8 mouse cellular contexts compared by ENCODE assay signal in genomic region chr10:68278632-68279361, GRCm38 (mm10). TPM values are rescaled to one million over a fixed set of nuclear protein-coding genes. Genes with fewer than 3 reads are reported as not detected.
DNase-seq lines count a peak whose midpoint lies in the region; ATAC-seq and TF ChIP-seq lines count a peak whose summit lies in the region.

Gene Arid5b (minus strand): TSS chr10:68278740.

- H3K4me2 ChIP-seq in liver, postnatal 0 days (ENCODE audit: low read depth, low read length) = peak within 1 kb of the TSS; percentile 84
- H3K4me2 ChIP-seq in neural tube, embryonic 14.5 days (ENCODE audit: low read depth, low read length) = peak within 1 kb of the TSS; percentile 91

- peak within 1 kb of the TSS; percentile 66 for H3K9ac ChIP-seq in liver, postnatal 0 days (replicated peaks)
- peak within 1 kb of the TSS; percentile 65 for H3K9ac ChIP-seq in neural tube, embryonic 14.5 days (replicated peaks; ENCODE audit: low read depth, low read length)

- H3K27me3 ChIP-seq in forebrain, embryonic 10.5 days (ENCODE audit: poor library complexity, severe bottlenecking) = peaks cover 20% of the 10 kb centered on the region
- no peaks in the 10 kb centered on the region for H3K27me3 ChIP-seq in liver, postnatal 0 days (ENCODE audit: insufficient read depth, low read length)
- no peaks in the 10 kb centered on the region for H3K27me3 ChIP-seq in neural tube, embryonic 14.5 days (ENCODE audit: control insufficient read depth, insufficient read depth, low read length)

- no peaks in the 10 kb centered on the region for H3K36me3 ChIP-seq in forebrain, embryonic 10.5 days (replicated peaks)
- no peaks in the 10 kb centered on the region for H3K36me3 ChIP-seq in liver, postnatal 0 days (replicated peaks; ENCODE audit: insufficient read depth, low read length)
- H3K36me3 ChIP-seq in neural tube, embryonic 14.5 days (ENCODE audit: control insufficient read depth, insufficient read depth, low read length) = no peaks in the 10 kb centered on the region

- H3K27ac ChIP-seq in forebrain, embryonic 10.5 days = peak within 1 kb of the TSS; percentile 88
- peak within 1 kb of the TSS; percentile 85 for H3K27ac ChIP-seq in liver, postnatal 0 days (ENCODE audit: low read depth)
- peak within 1 kb of the TSS; percentile 85 for H3K27ac ChIP-seq in neural tube, embryonic 14.5 days (ENCODE audit: low read depth, low read length)

- no peaks in the 10 kb centered on the region for H3K9me3 ChIP-seq in forebrain, embryonic 10.5 days
- no peaks in the 10 kb centered on the region for H3K9me3 ChIP-seq in liver, postnatal 0 days (ENCODE audit: low read length)
- no peaks in the 10 kb centered on the region for H3K9me3 ChIP-seq in neural tube, embryonic 14.5 days (ENCODE audit: control insufficient read depth, low read length)

- ATAC-seq in CD4-positive, CD25-positive, alpha-beta regulatory T cell, adult 4 months = no peak
- no peak for ATAC-seq in liver, postnatal 0 days
- ATAC-seq in neural tube, embryonic 14.5 days (ENCODE audit: low read depth) = no peak

- H3K4me3 ChIP-seq in forebrain, embryonic 10.5 days = peak within 1 kb of the TSS; percentile 75
- H3K4me3 ChIP-seq in liver, postnatal 0 days (ENCODE audit: low read depth, low read length) = peak within 1 kb of the TSS; percentile 57
- peak within 1 kb of the TSS; percentile 66 for H3K4me3 ChIP-seq in neural tube, embryonic 14.5 days (ENCODE audit: low read depth, low read length)

- intact Hi-C loops in heart, postnatal 14 days (cut with DNase I) = loop anchor here (5.0 kb wide), 1 partner anchor 186 kb away; no protein-coding TSS in a partner anchor

- WGBS in forebrain, embryonic 10.5 days = under 1% methylated on average over 24 of the region's 24 CpGs
- under 1% methylated on average over 24 of the region's 24 CpGs for WGBS in large intestine, adult 2 months
- under 1% methylated on average over 24 of the region's 24 CpGs for WGBS in liver, postnatal 0 days (ENCODE audit: insufficient replicate concordance)
- under 1% methylated on average over 24 of the region's 24 CpGs for WGBS in neural tube, embryonic 14.5 days

- peak; percentile 75 for DNase-seq in adrenal gland, postnatal 14 days
- peak; percentile 62 for DNase-seq in forebrain, embryonic 10.5 days (ENCODE audit: extremely low spot score, low spot score)
- peak; percentile 43 to 64 for DNase-seq in heart, postnatal 14 days
- peak; percentile 59 for DNase-seq in large intestine, adult 2 months (ENCODE audit: low read depth, low spot score)
- peak; percentile 55 for DNase-seq in liver, postnatal 0 days
- DNase-seq in thymus, postnatal 36 days = peak; percentile 46 to 47

- H3K4me1 ChIP-seq in forebrain, embryonic 10.5 days = peaks cover 62% of the 10 kb centered on the region
- H3K4me1 ChIP-seq in liver, postnatal 0 days (ENCODE audit: insufficient read depth) = peaks cover 11% of the 10 kb centered on the region
- H3K4me1 ChIP-seq in neural tube, embryonic 14.5 days (ENCODE audit: control insufficient read depth, insufficient read depth, low read length) = peaks cover 17% of the 10 kb centered on the region

- TF ChIP-seq CTCF in liver, postnatal 0 days (IDR thresholded peaks at IDR 0.05; ENCODE audit: low read depth) = no peak

- TF ChIP-seq EP300 in liver, postnatal 0 days (IDR thresholded peaks at IDR 0.05; ENCODE audit: low read depth) = peak; percentile 88

RNA-seq across cellular contexts. Expression of gene Arid5b, which starts in this region (rescaled TPM):
- polyA plus RNA-seq in CD4-positive, CD25-positive, alpha-beta regulatory T cell, adult 4 months (2017; shearing (Covaris generic)) = 10 to 100 TPM; 63.9 to 78.6 TPM
- 34.3 and 34.8 TPM in 2 replicates for total RNA-seq in adrenal gland, postnatal 14 days (2021)
- 9.4 and 10.5 TPM in 2 replicates for polyA plus RNA-seq in forebrain, embryonic 10.5 days (2016; fragmentation: Nextera tagmentation; extraction: Ambion mirVana)
- 10 to 100 TPM; 25.6 to 26.0 TPM for total RNA-seq in heart, postnatal 14 days (2021)
- 2.5 and 5.0 TPM in 2 replicates for polyA plus RNA-seq in large intestine, adult 2 months (2012; rRNA removed)
- polyA plus RNA-seq in liver, postnatal 0 days (2015; fragmentation: Nextera tagmentation; extraction: Ambion mirVana) = 8.1 and 12.2 TPM in 2 replicates
- 24.9 and 26.2 TPM in 2 replicates for polyA plus RNA-seq in neural tube, embryonic 14.5 days (2014; fragmentation: Nextera tagmentation; extraction: Ambion mirVana)
